Mouse (Mus musculus): ENCODE results near the gene Tiam1. TPM values are rescaled to one million over a fixed set of nuclear protein-coding genes. Genes with fewer than 3 reads are reported as not detected.

Gene Tiam1
- total RNA-seq, 2 experiments from 2014 or later, result 67.9 to 73.4 TPM

- no peak for DNase-seq (ENCODE audit: low spot score in 2 of 2)
Measured at GRCm38 (mm10) chr16:89854731-89855130, 288.8 kb downstream of the Tiam1 start.

GRCm38 (mm10) chr16:89851333-89851732 is 292.2 kb downstream of the Tiam1 start:
- DNase-seq (ENCODE audit: low spot score in 2 of 2), result no peak

GRCm38 (mm10) chr16:89848651-89849597 is 294.6 kb downstream of the Tiam1 start:
- no peak for DNase-seq (ENCODE audit: low spot score in 2 of 2)

GRCm38 (mm10) chr16:89848179-89848578 is 295.4 kb downstream of the Tiam1 start:
- no peak for DNase-seq (ENCODE audit: low spot score in 2 of 2)

GRCm38 (mm10) chr16:89845461-89845860 is 298.1 kb downstream of the Tiam1 start:
- DNase-seq (ENCODE audit: low spot score in 2 of 2), result no peak

- no peak for DNase-seq (ENCODE audit: low spot score in 2 of 2)
Measured at GRCm38 (mm10) chr16:89844580-89844979, 299.0 kb downstream of the Tiam1 start.

- DNase-seq (ENCODE audit: low spot score in 2 of 2), result no peak
Measured at GRCm38 (mm10) chr16:89841894-89842293, 301.7 kb downstream of the Tiam1 start.

GRCm38 (mm10) chr16:89840361-89840760 is 303.2 kb downstream of the Tiam1 start:
- DNase-seq (ENCODE audit: low spot score in 2 of 2), result no peak

- DNase-seq (ENCODE audit: low spot score in 2 of 2), result no peak
Measured at GRCm38 (mm10) chr16:89839829-89840228, 303.7 kb downstream of the Tiam1 start.

- DNase-seq (ENCODE audit: low spot score in 2 of 2), result no peak
Measured at GRCm38 (mm10) chr16:89837096-89837495, 306.5 kb downstream of the Tiam1 start.

- DNase-seq (ENCODE audit: low spot score in 2 of 2), result no peak
Measured at GRCm38 (mm10) chr16:89835551-89835950, 308.0 kb downstream of the Tiam1 start.

GRCm38 (mm10) chr16:89833011-89833410 is 310.6 kb downstream of the Tiam1 start:
- no peak for DNase-seq (ENCODE audit: low spot score in 2 of 2)

GRCm38 (mm10) chr16:89831172-89831571 is 312.4 kb downstream of the Tiam1 start:
- DNase-seq (ENCODE audit: low spot score in 2 of 2), result no peak

- DNase-seq (ENCODE audit: low spot score in 2 of 2), result no peak
Measured at GRCm38 (mm10) chr16:89830221-89830648, 313.3 kb downstream of the Tiam1 start.

- DNase-seq (ENCODE audit: low spot score in 2 of 2), result no peak
Measured at GRCm38 (mm10) chr16:89827496-89828125, 316.0 kb downstream of the Tiam1 start.

GRCm38 (mm10) chr16:89825875-89826274 is 317.7 kb downstream of the Tiam1 start:
- no peak for DNase-seq (ENCODE audit: low spot score in 2 of 2)

- no peak for DNase-seq (ENCODE audit: low spot score in 2 of 2)
Measured at GRCm38 (mm10) chr16:89822882-89823281, 320.7 kb downstream of the Tiam1 start.

- DNase-seq (ENCODE audit: low spot score in 2 of 2), result no peak
Measured at GRCm38 (mm10) chr16:89818661-89819060, 324.9 kb downstream of the Tiam1 start.

GRCm38 (mm10) chr16:89817861-89818630 is 325.5 kb downstream of the Tiam1 start:
- no peak for DNase-seq (ENCODE audit: low spot score in 2 of 2)

- no peak for DNase-seq (ENCODE audit: low spot score in 2 of 2)
Measured at GRCm38 (mm10) chr16:89817301-89817700, 326.3 kb downstream of the Tiam1 start.

- no peak for DNase-seq (ENCODE audit: low spot score in 2 of 2)
Measured at GRCm38 (mm10) chr16:89816506-89817172, 326.9 kb downstream of the Tiam1 start.

Measured in adrenal gland, postnatal 4 days (tissue).